Mouse (Mus musculus) cerebellum, postnatal 25 days (tissue): Measurements from ENCODE around the gene Ppp2r1b.
A peak's percentile ranks its signal among the peaks of the same experiment; 100 is the strongest.

Experiments
- DNase-seq, 2 experiments: peaks; one replicate each; pipeline ENCODE4 v3.0.0; 2021; ENCODE audit warnings: mixed read lengths in 2 of 2

Ppp2r1b gene

GRCm38 (mm10) chr9:50868182-50868581 lies 23.1 kb downstream of the Ppp2r1b start:
- DNase-seq: peak; percentile 75 to 85

- DNase-seq: no peak
These were observed 28.1 kb downstream of the Ppp2r1b start for GRCm38 (mm10) chr9:50873210-50873609.

DNA sequence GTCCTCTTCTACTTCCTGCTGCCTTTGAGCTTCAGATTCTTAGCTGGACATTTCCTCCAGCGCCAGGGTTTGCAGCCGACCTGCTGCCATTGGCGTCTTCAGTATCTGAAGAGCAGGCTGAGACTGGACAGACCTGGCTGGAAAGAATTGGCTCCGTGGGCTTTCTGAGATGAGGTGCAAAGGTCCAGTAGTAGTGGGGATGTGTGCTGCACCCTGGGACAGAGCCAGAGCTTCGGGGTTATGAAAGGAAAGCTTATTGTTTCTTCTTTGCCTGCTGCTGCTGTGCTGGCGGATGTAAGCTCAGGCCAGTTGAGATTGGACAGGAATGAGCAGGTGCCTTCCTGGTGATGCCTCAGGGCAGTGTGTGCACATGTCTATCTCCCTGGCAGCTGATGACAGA lies 28.9 kb downstream of the Ppp2r1b start:
- peak in 1 of 2 experiments; percentile 37 for DNase-seq

DNA sequence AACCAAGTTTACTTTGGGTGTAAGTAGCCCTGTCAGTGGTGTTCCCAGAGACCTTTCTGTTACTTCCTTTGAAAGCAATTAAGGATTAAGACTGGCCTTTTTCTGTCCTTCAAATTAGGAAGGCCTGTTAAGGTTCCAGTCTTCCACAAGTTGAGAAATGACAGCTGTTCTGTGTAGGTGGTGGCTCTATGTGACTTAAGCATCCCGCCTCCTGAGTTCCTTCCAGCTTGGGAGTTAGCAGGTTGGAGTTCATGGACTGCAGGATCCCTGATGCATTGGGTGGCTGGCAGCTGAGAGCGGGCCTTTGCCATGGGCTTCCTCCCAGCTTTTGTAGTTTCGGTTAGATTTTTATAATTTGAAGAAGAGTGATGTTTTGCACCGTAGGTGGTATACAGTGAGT lies 30.4 kb downstream of the Ppp2r1b start:
- DNase-seq: no peak

- DNase-seq: peak in 1 of 2 experiments; percentile 25
These were observed 31.2 kb downstream of the Ppp2r1b start for GRCm38 (mm10) chr9:50876287-50876686.

DNA sequence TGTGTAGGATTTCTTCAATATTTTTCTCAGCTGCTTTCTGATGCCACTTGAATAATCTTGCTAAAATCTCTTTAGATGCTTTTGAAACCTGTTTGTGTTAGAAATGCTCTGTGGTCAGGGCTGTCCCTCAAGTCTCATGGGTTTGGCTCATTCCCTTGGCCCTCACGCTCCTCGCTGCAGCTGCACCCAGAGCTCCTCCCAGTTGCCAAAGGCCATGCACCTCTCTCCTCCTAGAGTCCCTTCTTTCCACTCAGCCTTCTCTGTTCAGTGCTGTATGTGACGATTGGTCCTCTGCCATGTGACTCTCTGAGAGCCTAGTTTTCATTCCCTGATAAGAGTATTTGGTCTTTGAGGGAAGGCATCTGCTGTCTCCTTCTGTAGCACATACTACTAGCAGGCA lies 32.3 kb downstream of the Ppp2r1b start:
- DNase-seq: no peak

DNA sequence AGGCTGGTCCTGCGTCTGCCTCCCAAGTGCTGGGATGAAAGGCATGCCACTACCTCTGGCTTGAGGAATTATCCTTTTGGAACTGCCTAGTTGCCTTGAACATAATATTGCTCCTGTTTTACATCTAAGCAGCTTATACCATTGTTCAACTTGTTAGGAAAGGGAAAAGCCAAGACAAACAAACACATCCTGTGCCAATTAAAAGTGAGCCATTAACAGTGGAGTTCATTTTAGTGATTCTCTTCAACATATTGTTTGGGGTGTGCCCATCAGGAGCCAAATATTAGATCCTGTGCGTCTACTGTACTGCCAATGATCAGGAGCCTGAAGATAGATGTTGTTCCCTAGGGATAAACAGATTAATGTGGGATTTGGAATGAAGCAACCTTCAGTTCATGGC lies 37.1 kb downstream of the Ppp2r1b start:
- no peak for DNase-seq

DNA sequence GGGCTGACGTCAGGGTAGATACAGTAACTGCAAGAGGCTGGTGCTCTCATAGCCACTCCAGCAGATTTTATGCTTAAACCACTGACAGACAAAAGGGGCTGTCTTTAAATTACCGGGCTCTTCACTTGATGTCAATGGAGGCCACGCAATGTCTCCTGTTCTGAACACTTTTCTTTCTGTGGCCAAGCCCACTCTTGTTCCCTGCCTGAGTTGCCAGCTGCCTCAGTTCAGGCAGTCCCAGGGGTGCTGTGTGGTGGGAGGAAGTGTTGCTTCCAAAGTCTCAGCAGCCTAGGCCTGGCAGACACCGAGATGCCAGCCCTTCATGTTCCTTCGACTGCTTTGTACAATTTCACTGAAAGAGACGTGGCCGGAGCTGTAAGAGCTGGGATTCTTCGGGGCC lies 39.0 kb downstream of the Ppp2r1b start:
- DNase-seq: peak in 1 of 2 experiments; percentile 22

DNA sequence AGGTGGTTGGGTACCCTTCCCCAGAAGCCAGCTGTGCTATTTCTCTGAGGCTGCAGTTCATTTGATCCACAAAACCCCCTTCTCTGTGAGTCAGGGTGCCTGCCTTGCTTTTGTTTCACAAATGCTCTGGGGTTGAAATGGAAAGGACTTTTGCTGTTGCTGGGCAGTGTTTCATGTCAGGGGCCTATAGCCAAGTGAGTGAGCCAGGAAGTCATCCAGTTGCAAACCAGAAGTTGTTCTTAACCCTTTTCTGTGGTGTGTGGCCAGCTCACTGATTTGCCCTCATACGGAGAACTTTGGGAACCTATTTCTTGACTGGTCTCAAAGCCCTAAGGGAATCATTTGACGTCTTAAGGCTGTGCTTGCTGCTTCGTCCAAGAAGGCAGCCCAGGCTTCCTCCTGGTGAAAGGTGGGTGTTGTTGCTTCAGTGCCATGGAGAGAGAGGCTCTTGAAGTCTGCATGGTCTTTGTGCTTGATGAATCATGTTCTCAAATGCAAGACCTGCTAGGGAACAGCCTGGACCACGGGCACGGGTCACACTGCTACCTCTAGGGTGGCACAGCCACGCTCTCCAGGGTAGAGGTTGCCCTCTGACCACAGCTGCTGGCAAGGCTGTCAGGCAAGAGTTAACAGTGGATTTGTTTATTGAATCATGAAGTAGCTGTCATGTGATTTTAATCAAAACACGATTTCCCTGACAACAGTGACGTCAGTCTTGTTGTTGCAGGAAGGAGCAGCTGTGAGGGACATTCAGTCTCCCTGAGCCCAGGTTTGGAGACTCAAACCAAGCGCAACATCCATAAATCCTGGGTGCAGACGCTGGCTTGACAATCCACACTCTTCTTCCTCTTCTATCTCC lies 39.9 kb downstream of the Ppp2r1b start:
- no peak for DNase-seq

DNA sequence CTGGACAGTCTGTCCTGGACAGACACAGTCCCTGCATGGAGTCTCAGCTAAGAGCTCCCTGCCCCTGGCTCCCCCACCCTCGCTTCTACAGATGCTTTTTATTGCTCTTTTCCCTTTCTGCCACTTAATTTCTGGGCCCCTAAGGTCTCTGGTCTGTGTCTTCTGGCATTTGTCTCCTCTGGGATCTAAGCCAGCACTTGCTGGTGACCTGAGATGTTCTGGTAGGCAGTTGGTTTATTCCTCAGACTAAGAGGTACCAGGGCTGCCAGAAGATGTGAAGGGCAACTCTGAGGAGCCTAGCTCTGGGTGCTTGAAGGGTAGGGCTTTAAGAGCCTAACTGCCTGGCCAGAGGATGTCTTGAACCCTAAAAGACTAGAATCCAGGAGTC lies 40.5 kb downstream of the Ppp2r1b start:
- DNase-seq: peak; percentile 54 to 65

GRCm38 (mm10) chr9:50886870-50887269 lies 41.8 kb downstream of the Ppp2r1b start:
- DNase-seq: no peak

GRCm38 (mm10) chr9:50887351-50887750 lies 42.2 kb downstream of the Ppp2r1b start:
- DNase-seq: peak in 1 of 2 experiments; percentile 24

GRCm38 (mm10) chr9:50889211-50889610 lies 44.1 kb downstream of the Ppp2r1b start:
- DNase-seq: peak in 1 of 2 experiments; percentile 28

DNA sequence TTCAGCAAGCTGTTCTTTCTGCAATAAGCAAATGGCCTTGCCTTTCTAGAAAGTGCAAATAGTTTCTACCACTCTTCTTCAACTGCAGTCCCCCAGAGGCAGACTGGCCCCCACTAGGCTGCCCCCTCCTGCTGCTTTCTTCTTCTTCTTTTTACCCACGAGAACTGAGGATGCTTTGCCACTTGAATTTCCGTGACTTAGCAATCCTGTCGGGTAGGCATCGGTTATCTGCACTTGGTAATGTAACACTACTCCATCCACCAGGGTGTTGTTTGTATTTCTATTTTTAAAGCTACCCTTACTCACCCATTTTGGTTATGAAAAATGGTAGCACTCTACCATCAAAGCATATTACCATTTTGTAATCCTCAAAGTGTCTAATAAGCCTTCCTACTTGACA lies 44.9 kb downstream of the Ppp2r1b start:
- DNase-seq: no peak

GRCm38 (mm10) chr9:50890494-50891090 lies 45.5 kb downstream of the Ppp2r1b start:
- no peak for DNase-seq

DNA sequence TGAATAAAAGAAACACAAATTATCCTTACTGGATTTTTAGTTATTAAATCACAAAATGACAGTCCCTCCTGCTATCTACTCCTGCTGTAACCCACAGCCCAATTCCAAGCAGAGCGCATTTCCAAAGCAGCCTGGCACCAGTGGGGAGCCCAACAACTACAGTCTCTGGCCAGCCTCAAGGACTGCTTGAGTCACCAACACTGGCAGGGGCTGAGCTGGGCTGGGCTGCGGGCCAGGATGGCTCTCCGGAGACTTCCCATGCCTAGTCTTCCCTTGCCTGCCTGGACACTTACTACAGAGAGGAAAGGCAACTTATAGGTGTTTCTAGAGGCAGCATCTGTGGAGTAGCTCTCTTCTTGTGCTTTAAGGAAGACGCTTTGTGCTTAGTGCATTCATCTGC lies 48.6 kb downstream of the Ppp2r1b start:
- peak; percentile 97 to 98 for DNase-seq

DNA sequence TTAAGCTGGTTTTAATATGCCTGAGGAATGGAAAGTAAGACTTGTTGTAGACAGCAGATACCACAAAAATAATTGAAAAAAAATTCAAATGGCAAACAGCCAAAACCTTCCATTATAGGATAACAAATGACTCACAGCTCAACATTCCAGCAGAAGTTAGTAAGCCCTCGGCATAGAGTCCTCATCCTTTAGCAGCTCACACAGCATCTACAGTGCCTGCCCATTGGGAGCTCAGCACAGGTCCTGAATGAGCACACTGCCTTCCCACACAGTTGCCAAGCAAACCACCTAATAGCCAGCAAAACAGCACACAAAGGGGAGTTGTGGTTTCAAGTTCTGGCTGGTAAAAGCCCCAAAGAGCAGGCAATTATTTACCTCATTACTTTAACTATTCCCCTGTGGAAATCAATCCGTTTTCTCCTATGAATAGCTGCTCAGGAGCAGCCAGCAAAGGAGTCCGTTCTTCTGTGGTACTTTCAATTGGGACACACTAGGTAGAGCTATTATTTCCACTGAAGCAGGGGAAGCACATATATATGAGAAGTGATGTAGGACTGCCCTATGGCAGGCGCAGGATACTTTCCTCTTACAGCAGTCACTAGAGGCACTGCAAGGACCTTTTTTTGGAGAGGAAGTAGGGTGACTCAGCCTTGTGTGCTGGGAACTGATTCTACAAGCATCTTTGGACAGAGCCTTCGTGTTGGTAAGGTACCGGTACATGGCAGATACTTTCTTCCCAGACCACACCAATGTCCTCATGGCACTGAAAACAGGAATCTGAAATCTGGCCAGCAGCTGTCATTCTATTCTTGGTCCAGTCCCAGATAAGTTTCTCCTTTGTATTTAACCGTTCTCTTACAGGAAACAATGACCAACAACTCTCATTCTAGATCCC lies 55.2 kb downstream of the Ppp2r1b start:
- no peak for DNase-seq

DNA sequence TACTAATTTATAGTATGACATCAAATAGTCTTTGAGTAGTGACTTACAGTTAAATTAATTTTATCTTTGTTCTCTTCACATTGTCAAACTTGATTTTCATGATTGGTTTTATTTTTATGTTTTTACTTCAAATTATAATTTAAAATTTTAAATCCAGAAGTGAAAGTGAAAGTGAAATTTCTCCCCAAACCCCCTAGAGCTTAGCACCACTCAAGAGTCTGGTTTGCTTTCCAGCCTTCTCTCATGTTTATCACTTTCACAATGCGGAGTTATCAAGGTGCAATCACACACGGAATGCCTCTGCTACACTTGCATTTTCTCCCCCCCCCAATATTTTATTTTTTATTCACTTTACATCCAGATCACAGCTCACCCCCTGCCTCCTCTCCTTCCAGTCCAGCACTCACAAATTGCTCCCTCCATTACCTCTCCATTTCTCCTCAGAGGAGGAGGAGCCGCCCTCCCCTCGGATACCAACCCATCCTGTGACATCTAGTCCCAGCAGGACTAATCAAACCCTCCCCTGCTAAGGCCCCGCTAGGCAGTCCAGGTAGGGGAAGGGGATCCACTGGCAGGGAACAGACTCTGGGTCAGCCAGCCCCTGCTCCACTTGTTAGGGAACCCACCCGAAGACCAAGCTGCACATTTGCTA lies 59.2 kb downstream of the Ppp2r1b start:
- no peak for DNase-seq

GRCm38 (mm10) chr9:50905321-50905720 lies 60.2 kb downstream of the Ppp2r1b start:
- DNase-seq: no peak

- DNase-seq: no peak
These were observed 66.9 kb downstream of the Ppp2r1b start for GRCm38 (mm10) chr9:50911861-50912515.

GRCm38 (mm10) chr9:50918131-50918530 lies 73.0 kb downstream of the Ppp2r1b start:
- no peak for DNase-seq

GRCm38 (mm10) chr9:50919554-50919953 lies 74.5 kb downstream of the Ppp2r1b start:
- DNase-seq: no peak
